Mouse (Mus musculus) kidney, postnatal 10 days (tissue): ENCODE results near the gene Rsph3b.
A peak's percentile ranks its signal among the peaks of the same experiment; 100 is the strongest.
"Not testable (repeated sequence)": the region's sequence is repeated elsewhere in the genome, so short reads cannot be mapped to it uniquely, and the experiment has no call there.

Experiments
- DNase-seq: peaks from one replicate; pipeline ENCODE4 v3.0.0; 2021; ENCODE audit warnings: mixed read lengths

Rsph3b gene

GRCm38 (mm10) chr17:6958881-6959280 is 10.4 kb upstream of the Rsph3b start:
- not testable (repeated sequence) for DNase-seq

DNA sequence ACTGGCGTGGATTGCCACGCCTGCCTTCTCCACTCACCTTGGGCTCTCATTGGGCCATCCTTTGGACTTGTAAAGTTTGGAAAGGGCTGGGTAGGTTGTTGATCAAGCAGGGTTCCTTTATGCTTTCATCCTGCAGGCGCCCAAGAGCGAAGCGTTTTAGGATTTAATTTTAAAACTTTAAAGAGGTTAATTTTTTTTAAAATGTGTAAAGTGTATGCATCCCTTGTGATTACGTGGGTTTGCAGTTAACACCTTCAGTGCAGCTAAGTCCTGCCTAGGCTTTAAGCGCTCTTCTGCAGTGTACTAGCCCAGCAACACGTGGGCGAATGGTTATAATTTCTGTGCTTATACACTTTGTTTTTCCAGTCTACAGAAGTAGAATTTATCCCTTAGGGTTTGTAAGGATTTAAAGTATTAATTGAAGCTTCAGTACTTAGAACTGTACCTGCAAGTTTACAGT is 317 bp upstream of the Rsph3b start:
- not testable (repeated sequence) for DNase-seq

- DNase-seq, result not testable (repeated sequence)
These were observed 872 bp downstream of the Rsph3b start for GRCm38 (mm10) chr17:6947637-6947983.

DNA sequence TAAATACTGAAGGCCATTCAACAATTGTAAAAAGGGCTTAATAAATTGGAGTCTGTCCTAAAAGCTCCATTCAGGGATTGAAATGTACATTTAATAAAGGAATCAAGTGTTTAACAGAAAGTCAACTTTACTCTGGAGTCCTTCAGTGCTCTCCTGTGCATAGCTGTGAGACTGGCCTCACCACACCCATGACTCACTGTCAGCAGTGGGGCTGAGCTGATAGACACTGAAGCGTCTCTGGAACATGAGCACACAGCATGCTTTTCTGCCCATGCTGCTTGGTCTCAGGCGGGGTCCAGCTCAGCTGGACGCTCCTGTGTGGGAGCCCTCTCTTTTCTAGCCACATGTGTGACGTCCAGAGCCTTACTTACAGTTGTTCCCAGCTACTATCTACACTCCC is 5.9 kb downstream of the Rsph3b start:
- not testable (repeated sequence) for DNase-seq

DNA sequence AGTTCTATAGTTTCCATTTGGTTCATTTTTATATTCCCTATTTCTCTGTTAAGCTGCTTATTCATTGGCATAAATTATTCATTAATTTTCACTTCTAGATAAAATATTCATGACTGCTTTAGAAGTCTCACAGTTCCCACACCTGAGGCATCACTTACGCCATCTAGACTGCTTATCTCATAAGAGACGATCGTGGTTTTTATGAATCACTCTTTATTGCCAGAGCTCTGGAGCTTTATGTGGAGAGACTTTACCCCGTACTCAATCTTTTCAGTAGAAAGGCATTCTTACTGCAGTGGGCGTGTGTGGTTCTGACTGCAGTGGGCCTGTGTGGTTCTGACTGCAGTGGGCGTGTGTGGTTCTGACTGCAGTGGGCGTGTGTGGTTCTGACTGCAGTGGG is 16.9 kb downstream of the Rsph3b start:
- DNase-seq, result not testable (repeated sequence)

- DNase-seq, result not testable (repeated sequence)
These were observed 28.1 kb downstream of the Rsph3b start for GRCm38 (mm10) chr17:6920351-6920894.

GRCm38 (mm10) chr17:6919388-6919787 is 29.1 kb downstream of the Rsph3b start:
- not testable (repeated sequence) for DNase-seq

GRCm38 (mm10) chr17:6915282-6915681 is 33.2 kb downstream of the Rsph3b start:
- not testable (repeated sequence) for DNase-seq

GRCm38 (mm10) chr17:6914066-6914465 is 34.4 kb downstream of the Rsph3b start:
- not testable (repeated sequence) for DNase-seq

DNA sequence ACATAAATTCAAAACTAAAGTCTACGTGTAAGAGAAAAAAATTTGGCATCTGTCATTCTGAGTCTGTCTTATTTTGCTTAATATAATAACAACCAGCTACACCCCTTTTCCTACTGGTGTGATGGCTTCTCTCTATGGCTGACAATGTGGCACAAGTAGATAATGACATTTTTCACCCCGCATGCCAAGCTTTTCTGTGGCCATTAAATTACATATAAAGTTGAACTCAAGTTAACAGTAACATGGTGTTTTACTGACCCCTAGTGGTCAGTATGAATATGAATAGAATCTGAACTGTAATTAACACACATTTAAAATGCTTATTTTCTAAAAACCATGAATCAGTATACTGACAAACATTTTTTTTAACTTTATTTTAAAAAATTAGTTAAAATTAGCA is 48.1 kb downstream of the Rsph3b start:
- DNase-seq, result not testable (repeated sequence)

- not testable (repeated sequence) for DNase-seq
These were observed 50.4 kb downstream of the Rsph3b start for GRCm38 (mm10) chr17:6897996-6898562.

- no peak for DNase-seq
These were observed 51.7 kb downstream of the Rsph3b start for GRCm38 (mm10) chr17:6896756-6897155.

- no peak for DNase-seq
These were observed 55.1 kb downstream of the Rsph3b start for GRCm38 (mm10) chr17:6893332-6893731.

DNA sequence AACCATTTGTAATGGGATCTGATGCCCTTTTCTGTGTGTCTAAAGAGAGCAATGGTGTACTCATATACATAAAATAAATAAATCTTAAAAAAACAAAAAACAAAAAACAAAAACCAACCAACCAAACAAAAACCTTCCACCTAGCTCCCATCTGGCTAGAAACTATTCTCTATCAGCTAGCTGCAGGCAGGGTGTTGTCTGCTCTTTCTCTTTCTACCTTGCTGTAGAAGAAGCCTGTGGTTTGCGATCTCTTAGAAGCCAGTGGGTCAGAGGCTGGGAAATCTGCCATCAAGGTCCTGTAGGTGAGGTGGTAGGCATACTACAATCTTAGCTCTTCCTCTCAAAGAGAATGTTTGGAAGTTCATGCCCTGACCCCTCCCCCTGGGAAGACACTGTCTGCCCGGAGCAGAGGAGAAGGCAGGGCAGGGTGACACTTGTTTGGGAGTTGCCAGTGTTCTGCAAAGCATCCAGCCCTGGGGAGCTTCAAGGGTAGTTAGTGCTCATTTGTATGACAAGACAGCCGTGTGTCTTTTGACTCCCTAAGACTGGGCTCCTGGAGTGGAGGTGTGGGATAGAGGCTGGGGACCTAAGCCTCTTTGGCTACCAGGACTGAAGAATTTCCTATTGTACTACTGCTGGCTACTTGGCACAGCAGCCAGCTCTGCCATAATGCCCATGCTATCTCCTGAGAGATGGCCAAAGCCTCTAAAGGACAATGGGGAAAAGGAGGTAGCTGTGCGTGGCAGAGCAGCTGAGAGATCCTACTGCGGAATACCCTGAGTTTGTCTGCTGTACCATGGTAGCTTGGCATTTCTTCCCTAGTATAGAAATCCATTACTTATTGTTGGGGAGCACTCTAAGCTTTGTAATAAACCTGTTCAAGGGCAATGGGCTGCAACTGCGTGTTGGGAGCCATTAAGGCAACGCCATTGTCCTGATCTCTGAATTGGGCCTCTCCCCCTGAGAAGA is 56.2 kb downstream of the Rsph3b start:
- DNase-seq, result no peak

DNA sequence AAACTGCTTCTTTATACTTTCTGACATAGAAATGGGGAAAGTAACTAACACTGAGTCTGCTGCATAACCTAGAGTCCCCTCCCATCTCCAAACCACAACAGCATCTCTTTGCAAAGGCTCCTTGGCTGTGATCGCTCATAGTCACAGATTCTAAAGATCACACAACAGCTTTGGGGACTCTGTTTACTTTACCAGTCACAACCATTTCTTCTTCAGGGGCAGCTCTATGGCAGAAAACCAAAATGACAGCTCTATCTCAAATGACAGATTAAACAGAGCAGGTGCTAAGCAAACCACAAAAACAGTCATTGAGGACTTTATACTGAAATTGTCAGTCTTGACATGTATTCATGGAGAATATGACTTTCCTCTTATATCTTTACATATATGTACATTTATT is 62.0 kb downstream of the Rsph3b start:
- DNase-seq, result no peak

- no peak for DNase-seq
These were observed 64.0 kb downstream of the Rsph3b start for GRCm38 (mm10) chr17:6884531-6884930.

GRCm38 (mm10) chr17:6881306-6881705 is 67.2 kb downstream of the Rsph3b start:
- DNase-seq, result no peak

GRCm38 (mm10) chr17:6871421-6871820 is 77.1 kb downstream of the Rsph3b start:
- no peak for DNase-seq

GRCm38 (mm10) chr17:6868810-6869209 is 79.7 kb downstream of the Rsph3b start:
- DNase-seq, result no peak

DNA sequence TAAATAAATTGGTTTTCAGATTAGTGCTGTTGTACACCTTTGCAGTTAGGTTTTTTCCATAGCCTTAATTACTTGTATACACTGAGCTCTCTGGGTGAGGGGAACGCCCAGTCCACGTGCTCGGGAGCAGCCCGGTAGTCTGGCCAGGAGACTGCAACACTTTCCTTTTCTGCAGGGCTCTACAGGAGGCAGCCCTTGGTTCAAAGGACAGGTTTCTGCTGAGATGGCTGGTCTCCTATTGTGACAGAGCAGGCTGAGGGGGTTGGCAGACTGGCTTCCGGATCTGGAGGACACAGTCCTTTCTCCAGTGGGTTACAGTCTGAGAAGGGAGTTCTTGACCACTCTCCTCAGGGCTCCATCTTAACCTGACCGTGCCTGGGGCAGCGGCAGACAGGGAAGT is 80.7 kb downstream of the Rsph3b start:
- peak; percentile 73 for DNase-seq

- no peak for DNase-seq
These were observed 81.9 kb downstream of the Rsph3b start for GRCm38 (mm10) chr17:6866576-6866975.

- no peak for DNase-seq
These were observed 82.9 kb downstream of the Rsph3b start for GRCm38 (mm10) chr17:6865580-6865979.

DNA sequence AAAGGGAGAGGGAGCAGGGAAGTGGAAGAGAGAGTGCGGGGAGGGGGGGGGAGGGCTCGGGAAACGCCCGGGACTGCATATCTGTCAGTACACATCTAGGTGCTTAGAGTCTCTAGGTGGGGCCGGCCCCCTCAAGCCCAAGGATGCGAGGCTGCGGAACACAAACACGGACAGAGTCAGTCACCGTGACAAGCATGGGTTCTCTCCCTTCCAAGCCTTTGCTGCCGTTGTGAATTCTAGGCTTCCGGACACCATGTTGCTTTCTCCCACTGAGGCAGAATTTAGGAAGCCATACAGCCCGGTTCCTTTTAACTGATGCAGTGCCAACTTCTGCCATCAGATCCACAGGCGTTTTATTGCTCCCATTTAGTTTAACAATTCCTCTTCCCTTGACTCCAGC is 83.6 kb downstream of the Rsph3b start:
- no peak for DNase-seq

DNA sequence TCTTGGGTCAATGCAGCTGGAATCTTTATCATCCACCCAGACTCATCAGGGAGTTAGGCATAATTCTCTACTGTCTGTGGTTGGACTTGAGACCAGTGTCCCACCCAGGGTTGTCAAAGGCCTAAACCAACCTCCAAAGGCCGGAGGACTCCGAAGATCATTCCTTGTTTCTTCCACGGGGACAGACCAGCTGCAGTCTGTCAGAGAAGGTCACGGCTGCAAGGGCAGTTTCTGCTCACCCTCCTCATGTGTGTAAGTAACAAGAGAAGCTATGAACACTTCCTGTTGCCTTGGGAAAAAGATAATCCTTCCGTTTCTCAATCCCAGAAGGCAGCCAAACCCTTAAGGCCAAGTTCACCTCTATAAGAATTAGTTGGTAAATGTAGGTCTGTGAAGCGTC is 85.0 kb downstream of the Rsph3b start:
- DNase-seq, result peak; percentile 76
